Mouse (Mus musculus) heart, embryonic 11.5 days (tissue): Measurements from ENCODE around the gene Bik. TPM values are rescaled to one million over a fixed set of nuclear protein-coding genes. Genes with fewer than 3 reads are reported as not detected.

ENCODE experiments used
- ATAC-seq: fragments of 200-750 bp; cut with Nextera tagmentation; replicated peaks from 2 replicates; pipeline ENCODE4 v1.8.0; 2017; ENCODE audit warnings: moderate library complexity; ENCODE audit not compliant: insufficient number of reproducible peaks, low FRiP score, low TSS enrichment
- H3K27ac ChIP-seq: fragments of 300-500 bp; sonication (generic); 2 replicates; pipeline ENCODE4 v1.5.1; 2014; ENCODE audit warnings: mild to moderate bottlenecking, low read depth, low read length
- H3K27me3 ChIP-seq: fragments of 300-500 bp; sonication (generic); 2 replicates; pipeline ENCODE4 v1.6.1; 2014; ENCODE audit warnings: mild to moderate bottlenecking, low read length, mixed read lengths; ENCODE audit not compliant: control insufficient read depth, insufficient read depth
- H3K36me3 ChIP-seq: fragments of 300-500 bp; sonication (generic); 2 replicates; pipeline ENCODE4 v1.6.1; 2014; ENCODE audit warnings: mild to moderate bottlenecking, low read length, moderate library complexity, mixed read lengths; ENCODE audit not compliant: control insufficient read depth, insufficient read depth
- H3K4me1 ChIP-seq: fragments of 300-500 bp; sonication (generic); 2 replicates; pipeline ENCODE4 v1.6.1; 2014; ENCODE audit warnings: low read length; ENCODE audit not compliant: control insufficient read depth, insufficient read depth
- H3K4me2 ChIP-seq: fragments of 300-500 bp; sonication (generic); 2 replicates; pipeline ENCODE4 v1.6.1; 2014; ENCODE audit warnings: mild to moderate bottlenecking, moderate library complexity
- H3K4me3 ChIP-seq: fragments of 300-500 bp; sonication (generic); 2 replicates; pipeline ENCODE4 v1.5.1; 2014; ENCODE audit warnings: low read depth, low read length
- H3K9ac ChIP-seq: fragments of 300-500 bp; sonication (generic); 2 replicates; pipeline ENCODE4 v1.6.1; 2014; ENCODE audit warnings: mild to moderate bottlenecking, low read depth, low read length, moderate library complexity
- H3K9me3 ChIP-seq: fragments of 300-500 bp; sonication (generic); replicated peaks from 2 replicates; pipeline ENCODE4 v1.6.1; 2016; ENCODE audit warnings: low read length; ENCODE audit not compliant: control insufficient read depth
- WGBS: fragments of 180-500 bp; shearing (Covaris S2); extraction: QIAGEN DNeasy Blood & Tissue Kit; methylation state at CpG from one replicate; pipeline ENCODE4 v1.1.7; 2014; ENCODE audit not compliant: insufficient replicate concordance; 5-methylcytosine and 5-hydroxymethylcytosine counted together
- polyA plus RNA-seq: library from polyadenylated mRNA; unstranded; fragments of >200 nt; fragmentation: Nextera tagmentation; extraction: Ambion mirVana; gene quantifications from 2 replicates; pipeline ENCODE4 v1.2.1, GENCODE M21; 2014

Bik gene
- polyA plus RNA-seq, 1 experiment from 2014 or later, result 33.0 TPM

DNA sequence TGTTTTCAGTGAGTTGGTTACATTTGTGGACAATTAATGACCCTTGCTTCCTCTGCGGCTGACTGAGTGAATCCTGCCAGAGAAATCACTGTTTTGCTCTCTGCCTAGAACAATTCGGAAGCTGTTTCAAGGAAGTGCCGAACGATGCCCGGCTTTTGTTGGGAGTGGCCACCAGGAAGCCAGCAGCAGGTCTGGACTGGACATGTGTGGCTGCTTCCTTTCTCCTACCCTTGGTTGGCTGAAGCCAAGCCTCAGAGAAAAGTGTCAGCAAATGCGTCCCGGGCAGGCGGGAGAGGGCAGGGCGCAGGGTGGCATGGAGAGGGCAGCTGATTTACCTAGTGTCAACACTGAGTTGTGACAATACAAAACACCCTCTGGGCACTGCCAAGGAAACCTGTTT is 3.6 kb downstream of the Bik start:
- no peak overlapping the region for H3K9ac ChIP-seq
- H3K4me2 ChIP-seq, result peak overlapping the region; percentile 7; the same call in 1 of the 2 replicates
- no peak overlapping the region for H3K4me3 ChIP-seq
- no peak for ATAC-seq
- 0 out of 2 replicates have a peak overlapping the region, but pooled peaks have one; percentile 12 for H3K27ac ChIP-seq
- peaks cover 54% of the 10 kb centered on the region for H3K4me1 ChIP-seq
- no peaks in the 10 kb centered on the region for H3K9me3 ChIP-seq
- WGBS, result 76% methylated on average over 9 of the region's 9 CpGs
- H3K36me3 ChIP-seq, result 0 out of 2 replicates have a peak, but pooled peaks cover 3% of the 10 kb centered on the region
- peaks cover 6% of the 10 kb centered on the region; the same call in 1 of the 2 replicates for H3K27me3 ChIP-seq

DNA sequence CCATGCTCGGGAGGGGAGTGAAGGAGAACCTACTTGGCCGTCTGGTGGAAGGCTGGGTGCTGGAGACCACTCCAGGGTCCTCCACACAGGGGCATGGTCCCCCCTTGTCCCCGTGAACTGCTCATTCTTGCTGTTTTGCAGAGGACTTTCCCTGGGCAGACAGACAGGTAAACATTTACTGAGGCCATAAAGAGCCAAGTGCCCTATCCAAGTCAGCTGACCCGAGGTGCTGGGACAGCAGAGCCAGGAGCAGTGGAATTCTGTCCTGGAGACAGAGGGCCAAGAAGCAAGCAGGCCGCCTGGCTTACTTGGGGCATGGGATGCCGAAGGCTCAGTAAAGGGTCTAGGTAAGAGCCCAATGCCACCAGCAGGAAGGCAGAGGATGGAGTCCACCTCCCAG is 4.0 kb downstream of the Bik start:
- no peak for ATAC-seq
- Histone ChIP-seq H3K27ac (0 out of 2 replicates have a peak overlapping the region, but pooled peaks have one; percentile 12), H3K4me1 (peaks cover 54% of the 10 kb centered on the region), H3K36me3 (0 out of 2 replicates have a peak, but pooled peaks cover 3% of the 10 kb centered on the region), H3K9me3 (no peaks in the 10 kb centered on the region), H3K4me2 (no peak overlapping the region), H3K9ac (no peak overlapping the region), H3K27me3 (peaks cover 6% of the 10 kb centered on the region; the same call in 1 of the 2 replicates), H3K4me3 (no peak overlapping the region)
- 75% methylated on average over 6 of the region's 6 CpGs for WGBS

DNA sequence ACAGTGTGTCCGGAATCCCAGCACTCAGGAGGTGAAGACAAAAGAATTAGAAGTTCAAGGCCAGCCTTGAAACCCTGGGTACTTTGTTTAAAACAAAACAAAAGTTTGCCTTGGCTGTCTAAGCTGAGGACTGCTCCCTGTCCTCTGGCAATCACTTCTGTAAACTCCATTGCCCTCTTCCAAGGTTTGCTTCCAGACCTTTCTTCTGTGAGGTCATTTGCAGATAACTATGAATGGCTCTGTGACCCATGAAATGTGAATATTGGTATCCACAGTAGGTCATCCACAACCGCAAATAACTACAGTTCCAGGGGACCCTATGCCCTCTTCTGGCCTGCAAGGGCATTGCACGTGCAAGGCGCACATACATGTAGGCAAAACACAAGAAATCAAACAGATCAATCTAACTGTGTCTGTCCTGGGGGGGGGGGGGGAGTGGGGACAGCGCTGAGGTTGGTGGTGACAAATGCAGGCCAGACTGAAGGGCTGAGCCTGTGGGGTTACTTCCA is 5.4 kb downstream of the Bik start:
- 78% methylated on average over 5 of the region's 5 CpGs for WGBS
- Histone ChIP-seq H3K4me3 (no peak overlapping the region), H3K27me3 (peaks cover 6% of the 10 kb centered on the region; the same call in 1 of the 2 replicates), H3K9me3 (no peaks in the 10 kb centered on the region), H3K9ac (no peak overlapping the region), H3K4me2 (no peak overlapping the region), H3K27ac (no peak overlapping the region), H3K36me3 (0 out of 2 replicates have a peak, but pooled peaks cover 3% of the 10 kb centered on the region), H3K4me1 (peaks cover 51% of the 10 kb centered on the region)
- ATAC-seq, result no peak

DNA sequence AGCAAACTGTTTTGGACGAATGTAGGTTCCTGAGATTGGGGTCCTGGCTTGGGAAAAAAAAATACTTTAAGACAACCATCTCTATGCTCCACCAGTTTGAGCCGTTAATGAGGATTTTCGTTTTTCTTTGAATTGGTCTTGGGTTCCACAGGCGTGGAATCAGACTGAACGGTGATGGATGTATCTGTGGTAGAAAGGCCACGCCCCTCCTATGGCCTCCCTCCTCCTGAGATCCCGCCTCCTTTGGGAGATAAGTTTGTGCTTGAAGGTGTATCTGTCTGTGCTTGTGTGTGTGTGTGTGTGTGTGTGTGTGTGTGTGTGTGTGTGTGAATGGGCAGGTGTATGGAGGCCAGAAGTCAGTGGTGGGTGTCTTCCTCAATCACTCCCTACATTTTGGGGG is 5.9 kb downstream of the Bik start:
- 0 out of 2 replicates have a peak, but pooled peaks cover 3% of the 10 kb centered on the region for H3K36me3 ChIP-seq
- no peak overlapping the region for H3K9ac ChIP-seq
- no peak overlapping the region for H3K27ac ChIP-seq
- H3K27me3 ChIP-seq, result peaks cover 2% of the 10 kb centered on the region; the same call in 1 of the 2 replicates
- peaks cover 46% of the 10 kb centered on the region for H3K4me1 ChIP-seq
- WGBS, result 69% methylated on average over 7 of the region's 7 CpGs
- no peak overlapping the region for H3K4me3 ChIP-seq
- no peak overlapping the region for H3K4me2 ChIP-seq
- no peaks in the 10 kb centered on the region for H3K9me3 ChIP-seq
- ATAC-seq, result no peak

DNA sequence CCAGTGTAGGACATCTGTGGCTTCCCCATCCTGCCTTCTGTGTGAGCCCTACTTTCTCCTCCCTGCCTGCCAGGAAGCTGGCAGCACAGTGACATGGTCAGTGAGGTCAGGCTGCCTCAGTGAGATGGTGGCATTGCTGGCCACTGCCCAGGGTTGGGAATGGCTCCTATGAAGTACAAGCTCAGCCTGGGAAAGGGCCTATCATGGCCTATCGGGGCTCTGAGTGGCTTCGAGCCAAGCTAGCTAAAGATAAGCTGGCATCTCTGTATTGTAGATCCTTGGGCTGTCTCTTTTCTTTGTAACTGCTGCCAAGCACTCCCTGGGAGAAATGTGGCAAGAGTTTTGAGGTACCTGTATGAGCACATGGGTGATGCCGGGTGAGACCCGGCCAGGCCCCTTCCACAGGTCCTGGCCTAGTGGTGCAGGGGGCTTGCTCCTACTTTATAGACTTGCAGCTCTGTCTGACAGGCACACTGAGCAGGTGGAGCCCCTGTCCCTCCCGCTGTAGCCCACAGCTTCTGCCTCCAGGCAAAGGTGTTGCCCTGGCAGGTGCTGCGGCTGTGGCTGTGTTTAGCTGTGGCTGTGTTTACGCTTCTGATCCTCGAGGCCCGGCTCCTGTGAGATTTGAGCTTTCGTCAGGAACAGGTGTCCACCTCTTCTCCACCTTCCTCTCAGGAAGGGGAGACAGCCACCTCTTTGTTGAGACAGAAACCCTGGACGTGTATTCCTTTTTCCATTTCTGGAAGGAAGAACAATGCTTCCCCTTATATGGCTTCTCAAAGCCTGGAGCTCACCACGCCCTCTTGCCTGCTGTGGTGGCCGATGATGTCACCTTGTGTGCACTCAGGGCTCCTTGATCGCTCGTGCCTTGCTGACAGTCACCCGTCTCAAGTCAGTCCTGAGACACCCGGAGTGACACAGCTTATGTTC is 8.6 kb downstream of the Bik start:
- H3K27ac ChIP-seq, result peak overlapping the region; percentile 80
- no peak overlapping the region for H3K4me3 ChIP-seq
- whole genome bisulfite sequencing, result 47% methylated on average over 17 of the region's 17 CpGs
- H3K4me1 ChIP-seq, result peaks cover 38% of the 10 kb centered on the region
- peak overlapping the region; percentile 16; the same call in 1 of the 2 replicates for H3K4me2 ChIP-seq
- no peaks in the 10 kb centered on the region for H3K9me3 ChIP-seq
- peak overlapping the region; percentile 61 for H3K9ac ChIP-seq
- H3K36me3 ChIP-seq, result 0 out of 2 replicates have a peak, but pooled peaks cover 3% of the 10 kb centered on the region
- H3K27me3 ChIP-seq, result no peaks in the 10 kb centered on the region
- ATAC-seq, result no peak

DNA sequence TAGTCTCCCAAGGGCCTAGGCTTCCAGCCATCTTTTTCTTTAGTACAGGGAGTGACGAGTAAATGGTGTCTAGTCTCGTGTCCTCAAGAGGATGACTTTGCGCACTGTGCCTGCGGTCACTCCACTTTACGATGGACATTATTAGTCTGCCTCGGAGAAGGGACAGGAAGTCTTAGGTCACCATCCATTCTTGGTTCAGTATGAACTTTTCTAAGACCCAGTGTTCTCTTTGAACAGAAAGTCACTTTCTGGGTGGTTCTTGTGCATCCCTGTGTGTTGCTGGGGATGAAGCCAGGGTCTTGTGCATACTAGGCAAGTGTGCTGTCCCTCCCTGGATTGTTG is 9.2 kb downstream of the Bik start:
- peak overlapping the region; percentile 61; the same call in 1 of the 2 replicates for H3K9ac ChIP-seq
- no peaks in the 10 kb centered on the region for H3K27me3 ChIP-seq
- H3K4me3 ChIP-seq, result no peak overlapping the region
- H3K36me3 ChIP-seq, result 0 out of 2 replicates have a peak, but pooled peaks cover 3% of the 10 kb centered on the region
- H3K4me1 ChIP-seq, result peaks cover 40% of the 10 kb centered on the region
- ATAC-seq, result no peak
- no peaks in the 10 kb centered on the region for H3K9me3 ChIP-seq
- WGBS, result 74% methylated on average over 6 of the region's 6 CpGs
- peak overlapping the region; percentile 80 for H3K27ac ChIP-seq
- peak overlapping the region; percentile 16; the same call in 1 of the 2 replicates for H3K4me2 ChIP-seq

DNA sequence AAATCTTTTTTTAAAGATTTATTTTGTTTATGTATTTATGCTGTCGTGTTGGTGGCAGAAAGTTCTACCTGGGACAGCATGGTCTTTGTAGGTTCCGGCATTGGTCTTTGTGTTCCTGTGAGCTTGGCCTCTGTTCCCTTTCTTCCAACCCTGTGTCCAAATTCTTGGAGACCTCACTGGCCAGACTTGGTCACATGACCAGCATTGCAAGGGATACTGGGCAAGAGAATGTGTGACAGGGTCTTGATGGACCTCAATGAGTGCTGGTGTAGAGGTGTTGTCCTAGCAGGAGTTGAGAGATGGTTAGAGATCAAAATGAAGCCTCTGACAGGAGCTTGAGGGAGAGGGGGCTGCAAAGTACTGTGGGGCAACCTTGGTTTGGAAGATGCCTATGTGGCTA is 12.2 kb downstream of the Bik start:
- Histone ChIP-seq H3K27ac (no peak overlapping the region), H3K9me3 (no peaks in the 10 kb centered on the region), H3K27me3 (no peaks in the 10 kb centered on the region), H3K4me1 (peaks cover 47% of the 10 kb centered on the region), H3K9ac (no peak overlapping the region), H3K36me3 (no peaks in the 10 kb centered on the region), H3K4me2 (no peak overlapping the region), H3K4me3 (no peak overlapping the region)
- no peak for ATAC-seq
- WGBS, result 93% methylated on average over 2 of the region's 2 CpGs

DNA sequence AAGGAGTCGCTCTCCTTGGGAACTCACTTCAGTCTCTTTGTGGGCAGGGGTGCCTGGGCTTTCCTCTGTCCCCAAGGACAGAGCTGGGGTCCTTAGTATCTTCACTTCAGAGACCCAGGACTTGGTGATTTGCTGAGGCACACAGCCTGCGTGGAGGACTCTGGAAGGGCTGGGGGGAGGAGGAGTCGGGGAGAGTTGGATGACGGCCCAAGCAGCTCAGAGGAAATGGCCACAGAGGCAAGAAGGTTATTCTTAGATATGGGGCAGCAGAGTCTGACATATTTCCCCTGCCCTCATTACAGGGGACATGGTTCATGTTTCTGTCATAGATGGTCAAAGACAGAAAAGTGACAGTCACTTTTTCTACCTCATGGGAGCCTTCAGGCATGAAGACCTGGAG is 13.2 kb downstream of the Bik start:
- Histone ChIP-seq H3K27me3 (no peaks in the 10 kb centered on the region), H3K9ac (no peak overlapping the region), H3K27ac (peak overlapping the region; percentile 72), H3K9me3 (no peaks in the 10 kb centered on the region), H3K36me3 (0 out of 2 replicates have a peak, but pooled peaks cover 3% of the 10 kb centered on the region), H3K4me2 (peak overlapping the region; percentile 19; the same call in 1 of the 2 replicates), H3K4me3 (no peak overlapping the region), H3K4me1 (peaks cover 42% of the 10 kb centered on the region)
- 30% methylated on average over 4 of the region's 4 CpGs for WGBS
- ATAC-seq, result 0 out of 2 replicates have a peak, but pooled peaks have one; percentile 34
